In the genomic region with DNA sequence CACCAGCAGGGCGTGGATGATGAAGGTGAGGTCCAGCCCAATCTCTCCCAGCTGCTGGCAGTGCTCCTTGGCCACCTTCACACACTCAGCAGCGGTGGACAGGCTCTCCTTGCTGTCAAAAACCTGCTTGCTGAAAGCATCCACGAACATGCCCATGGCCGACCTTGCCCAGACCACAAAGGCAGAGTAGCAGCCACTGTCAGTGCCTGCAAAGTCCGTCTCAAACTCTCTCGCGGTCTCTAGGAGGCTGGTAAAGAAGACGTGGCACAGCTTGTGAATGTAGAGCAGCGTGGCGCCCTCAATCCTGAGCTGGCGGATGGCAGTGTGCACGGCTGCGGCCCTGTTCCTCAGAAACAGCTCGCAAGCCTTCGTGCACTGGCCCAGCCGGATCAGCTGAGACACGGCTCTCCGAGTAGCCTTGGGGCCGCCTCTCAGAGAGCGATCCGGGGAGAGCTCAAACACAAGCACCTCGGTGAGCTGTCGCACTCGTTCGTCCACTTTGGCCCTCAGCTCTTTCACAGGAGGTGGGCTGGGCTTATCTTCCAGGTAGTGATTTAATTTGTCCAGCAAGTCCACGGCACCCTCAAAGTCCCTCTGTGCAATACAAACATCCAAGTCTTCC, we compare ENCODE assay signal across 8 mouse cellular contexts. TPM values are rescaled to one million over a fixed set of nuclear protein-coding genes. Genes with fewer than 3 reads are reported as not detected.
DNase-seq lines count a peak whose midpoint lies in the region; ATAC-seq and TF ChIP-seq lines count a peak whose summit lies in the region.

No protein-coding gene starts in this region.

- 83% methylated on average over 26 of the region's 26 CpGs for WGBS in heart, embryonic 14.5 days
- WGBS in limb, embryonic 12.5 days = 86% methylated on average over 26 of the region's 26 CpGs
- WGBS in stomach, embryonic 15.5 days = 65% methylated on average over 26 of the region's 26 CpGs

- H3K4me3 ChIP-seq in heart, embryonic 14.5 days (ENCODE audit: control insufficient read depth in 1 of 2, insufficient read depth in 1 of 2, low read depth in 1 of 2, low read length in 2 of 2) = peak overlapping the region; percentile 87 to 88
- peak overlapping the region in 1 of 2 experiments; percentile 95; a peak in 3 of 4 replicates for H3K4me3 ChIP-seq in ES-E14 (ENCODE audit: insufficient read depth in 1 of 2, low read depth in 1 of 2, low read length in 2 of 2, poor library complexity in 1 of 2, severe bottlenecking in 1 of 2)
- peak overlapping the region; percentile 70 for H3K4me3 ChIP-seq in embryonic fibroblast, embryonic 13.5 days (ENCODE audit: insufficient read depth, low read length)
- H3K4me3 ChIP-seq in limb, embryonic 12.5 days (replicated peaks) = peak overlapping the region; percentile 97
- peak overlapping the region; percentile 91 for H3K4me3 ChIP-seq in stomach, embryonic 15.5 days (replicated peaks)

- peak overlapping the region; percentile 90 for H3K9ac ChIP-seq in heart, embryonic 14.5 days (ENCODE audit: low read length)
- 0 out of 2 replicates have a peak overlapping the region, but pooled peaks have one; percentile 5 for H3K9ac ChIP-seq in ES-E14 (ENCODE audit: insufficient read depth, low read depth, low read length, poor library complexity, severe bottlenecking)
- H3K9ac ChIP-seq in limb, embryonic 12.5 days (replicated peaks) = peak overlapping the region; percentile 89
- H3K9ac ChIP-seq in stomach, embryonic 15.5 days = no peak overlapping the region; the same call in 1 of the 2 replicates

- no peak for DNase-seq in heart, postnatal 25 days (ENCODE audit: low spot score)
- no peak for DNase-seq in ES-E14 (ENCODE audit: low read depth, low spot score)
- no peak for DNase-seq in cerebellum, adult 11 months

- H3K4me1 ChIP-seq in heart, embryonic 14.5 days (ENCODE audit: control insufficient read depth in 2 of 2, insufficient read depth in 2 of 2, low read length in 2 of 2) = peaks cover 10 to 24% of the 10 kb centered on the region in 2 experiments; a peak in 3 of 4 replicates
- H3K4me1 ChIP-seq in ES-E14 (ENCODE audit: control insufficient read depth in 2 of 2, insufficient read depth in 2 of 2, low read length in 2 of 2, poor library complexity in 1 of 2) = peaks cover 0 to 14% of the 10 kb centered on the region in 2 experiments; a peak in 2 of 4 replicates
- H3K4me1 ChIP-seq in embryonic fibroblast, embryonic 13.5 days (ENCODE audit: control insufficient read depth, insufficient read depth, low read length) = peaks cover 12% of the 10 kb centered on the region; the same call in 1 of the 2 replicates
- peaks cover 28% of the 10 kb centered on the region for H3K4me1 ChIP-seq in limb, embryonic 12.5 days (replicated peaks)
- peaks cover 24% of the 10 kb centered on the region for H3K4me1 ChIP-seq in stomach, embryonic 15.5 days

- no peak for TF ChIP-seq CTCF in embryonic fibroblast, embryonic 13.5 days (IDR thresholded peaks at IDR 0.05; ENCODE audit: borderline replicate concordance, insufficient read depth, low read length)

- H3K9me3 ChIP-seq in heart, embryonic 14.5 days (ENCODE audit: control insufficient read depth, low read length) = no peaks in the 10 kb centered on the region
- H3K9me3 ChIP-seq in ES-E14 (ENCODE audit: control insufficient read depth, insufficient read depth, low read depth, low read length) = no peaks in the 10 kb centered on the region
- no peaks in the 10 kb centered on the region for H3K9me3 ChIP-seq in limb, embryonic 12.5 days
- H3K9me3 ChIP-seq in stomach, embryonic 15.5 days = no peaks in the 10 kb centered on the region

- TF ChIP-seq POLR2A in embryonic fibroblast, embryonic 13.5 days (IDR thresholded peaks at IDR 0.05; ENCODE audit: low read depth, low read length) = no peak

- H3K27me3 ChIP-seq in heart, embryonic 14.5 days (ENCODE audit: control insufficient read depth, insufficient read depth, low read length) = no peaks in the 10 kb centered on the region
- no peaks in the 10 kb centered on the region for H3K27me3 ChIP-seq in limb, embryonic 12.5 days
- H3K27me3 ChIP-seq in stomach, embryonic 15.5 days (replicated peaks) = no peaks in the 10 kb centered on the region

- ATAC-seq in heart, embryonic 14.5 days (ENCODE audit: insufficient number of reproducible peaks, insufficient read depth, low FRiP score, low read depth) = no peak
- ATAC-seq in limb, embryonic 12.5 days (ENCODE audit: insufficient number of reproducible peaks, insufficient read depth, low FRiP score, low TSS enrichment, low read depth) = no peak
- no peak; the same call in 1 of the 2 replicates for ATAC-seq in stomach, embryonic 15.5 days (ENCODE audit: insufficient read depth, low FRiP score, low read depth)
- ATAC-seq in megakaryocyte-erythroid progenitor cell, adult 5-6 weeks (replicated peaks; ENCODE audit: low FRiP score, low TSS enrichment, poor library complexity, severe bottlenecking) = no peak

- intact Hi-C loops in heart, postnatal 25 days (cut with DNase I) = loop anchor here (2.0 to 5.0 kb wide), 3 partner anchors 53 to 139 kb away; partner anchors contain the start of genes Egln1 and Tsnax

- H3K27ac ChIP-seq in heart, embryonic 14.5 days (replicated peaks in 1 of 2; ENCODE audit: control insufficient read depth in 1 of 2, insufficient read depth in 1 of 2, low read depth in 2 of 2, low read length in 2 of 2) = peak overlapping the region in 1 of 2 experiments; percentile 82; a peak in 1 of 4 replicates
- H3K27ac ChIP-seq in ES-E14 (ENCODE audit: insufficient read depth, low read depth, low read length, poor library complexity, severe bottlenecking) = no peak overlapping the region
- H3K27ac ChIP-seq in embryonic fibroblast, embryonic 13.5 days (ENCODE audit: insufficient read depth, low read length) = no peak overlapping the region
- no peak overlapping the region for H3K27ac ChIP-seq in limb, embryonic 12.5 days
- H3K27ac ChIP-seq in stomach, embryonic 15.5 days = 0 out of 2 replicates have a peak overlapping the region, but pooled peaks have one; percentile 52

- peaks cover 54% of the 10 kb centered on the region for H3K36me3 ChIP-seq in heart, embryonic 14.5 days (ENCODE audit: control insufficient read depth, insufficient read depth, low read length)
- H3K36me3 ChIP-seq in ES-E14 (ENCODE audit: control insufficient read depth, insufficient read depth, low read length, poor library complexity, severe bottlenecking) = peaks cover 26% of the 10 kb centered on the region
- peaks cover 51% of the 10 kb centered on the region for H3K36me3 ChIP-seq in limb, embryonic 12.5 days
- peaks cover 30% of the 10 kb centered on the region for H3K36me3 ChIP-seq in stomach, embryonic 15.5 days

- H3K4me2 ChIP-seq in heart, embryonic 14.5 days (ENCODE audit: low read length) = peak overlapping the region; percentile 97
- H3K4me2 ChIP-seq in limb, embryonic 12.5 days = peak overlapping the region; percentile 99
- H3K4me2 ChIP-seq in stomach, embryonic 15.5 days = peak overlapping the region; percentile 97

- in situ Hi-C loops in ES-E14 (cut with MboI; ENCODE audit: low sequenced_read_pairs in 2 of 2, unreplicated experiment in 2 of 2) = no loop called here

RNA-seq across cellular contexts. Expression of gene Exoc8, which starts 1.4 kb away (rescaled TPM):
- 5.8 and 6.5 TPM in 2 replicates for polyA plus RNA-seq in heart, embryonic 14.5 days (2014; fragmentation: Nextera tagmentation; extraction: Ambion mirVana)
- total RNA-seq in heart, postnatal 25 days (2021) = 10 to 100 TPM; 18.9 to 19.2 TPM
- total RNA-seq in ES-E14 (2012; rRNA removed) = 12.8 and 16.8 TPM in 2 replicates
- polyA plus RNA-seq in embryonic fibroblast, embryonic 13.5 days (2011; ENCODE audit: insufficient read length, low read depth, missing spikeins) = 15.7 and 18.1 TPM in 2 replicates
- polyA plus RNA-seq in limb, embryonic 12.5 days (2016; fragmentation: Nextera tagmentation; extraction: Ambion mirVana) = 11.9 and 12.2 TPM in 2 replicates
- 8.8 and 8.9 TPM in 2 replicates for polyA plus RNA-seq in stomach, embryonic 15.5 days (2015; fragmentation: Nextera tagmentation; extraction: Ambion mirVana)
- 10.5 and 12.0 TPM in 2 replicates for total RNA-seq in megakaryocyte-erythroid progenitor cell, adult 5-6 weeks (2014; fragmentation: Nextera tagmentation)
- total RNA-seq in megakaryocyte-erythroid progenitor cell, adult 5-6 weeks (2017) = 11.8 and 14.8 TPM in 2 replicates

RNA-seq across cellular contexts. Expression of gene Sprtn, which starts 1.6 kb away (rescaled TPM):
- 6.5 and 6.8 TPM in 2 replicates for polyA plus RNA-seq in heart, embryonic 14.5 days (2014; fragmentation: Nextera tagmentation; extraction: Ambion mirVana)
- 10 to 100 TPM in 1 of 2 experiments, 1 to 10 TPM in 1; 9.5 to 12.2 TPM for total RNA-seq in heart, postnatal 25 days (2021)
- 10.7 and 16.8 TPM in 2 replicates for total RNA-seq in ES-E14 (2012; rRNA removed)
- 18.5 and 19.1 TPM in 2 replicates for polyA plus RNA-seq in embryonic fibroblast, embryonic 13.5 days (2011; ENCODE audit: insufficient read length, low read depth, missing spikeins)
- 9.9 and 11.9 TPM in 2 replicates for polyA plus RNA-seq in limb, embryonic 12.5 days (2016; fragmentation: Nextera tagmentation; extraction: Ambion mirVana)
- 9.6 and 9.9 TPM in 2 replicates for polyA plus RNA-seq in stomach, embryonic 15.5 days (2015; fragmentation: Nextera tagmentation; extraction: Ambion mirVana)
- total RNA-seq in megakaryocyte-erythroid progenitor cell, adult 5-6 weeks (2014; fragmentation: Nextera tagmentation) = 21.6 and 29.3 TPM in 2 replicates
- 21.5 and 21.7 TPM in 2 replicates for total RNA-seq in megakaryocyte-erythroid progenitor cell, adult 5-6 weeks (2017)

RNA-seq across cellular contexts. Expression of gene 2810004N23Rik, which starts 33.2 kb away (rescaled TPM):
- polyA plus RNA-seq in heart, embryonic 14.5 days (2014; fragmentation: Nextera tagmentation; extraction: Ambion mirVana) = 41.9 and 43.8 TPM in 2 replicates
- 10 to 100 TPM; 39.7 to 45.5 TPM for total RNA-seq in heart, postnatal 25 days (2021)
- total RNA-seq in ES-E14 (2012; rRNA removed) = 71.5 and 83.6 TPM in 2 replicates
- polyA plus RNA-seq in embryonic fibroblast, embryonic 13.5 days (2011; ENCODE audit: insufficient read length, low read depth, missing spikeins) = 29.6 and 32.6 TPM in 2 replicates
- polyA plus RNA-seq in limb, embryonic 12.5 days (2016; fragmentation: Nextera tagmentation; extraction: Ambion mirVana) = 61.1 and 62.4 TPM in 2 replicates
- 44.9 and 45.3 TPM in 2 replicates for polyA plus RNA-seq in stomach, embryonic 15.5 days (2015; fragmentation: Nextera tagmentation; extraction: Ambion mirVana)
- total RNA-seq in megakaryocyte-erythroid progenitor cell, adult 5-6 weeks (2014; fragmentation: Nextera tagmentation) = 55.2 and 62.5 TPM in 2 replicates
- total RNA-seq in megakaryocyte-erythroid progenitor cell, adult 5-6 weeks (2017) = 88.0 and 94.9 TPM in 2 replicates

RNA-seq across cellular contexts. Expression of gene Gnpat, which starts 33.3 kb away (rescaled TPM):
- polyA plus RNA-seq in heart, embryonic 14.5 days (2014; fragmentation: Nextera tagmentation; extraction: Ambion mirVana) = 115 and 117 TPM in 2 replicates
- total RNA-seq in heart, postnatal 25 days (2021) = 100 to 1,000 TPM; 168 to 181 TPM
- total RNA-seq in ES-E14 (2012; rRNA removed) = 102 and 136 TPM in 2 replicates
- 48.6 and 62.2 TPM in 2 replicates for polyA plus RNA-seq in embryonic fibroblast, embryonic 13.5 days (2011; ENCODE audit: insufficient read length, low read depth, missing spikeins)
- polyA plus RNA-seq in limb, embryonic 12.5 days (2016; fragmentation: Nextera tagmentation; extraction: Ambion mirVana) = 116 and 119 TPM in 2 replicates
- polyA plus RNA-seq in stomach, embryonic 15.5 days (2015; fragmentation: Nextera tagmentation; extraction: Ambion mirVana) = 84.0 and 85.7 TPM in 2 replicates
- 96.0 and 98.2 TPM in 2 replicates for total RNA-seq in megakaryocyte-erythroid progenitor cell, adult 5-6 weeks (2014; fragmentation: Nextera tagmentation)
- 51.5 and 55.6 TPM in 2 replicates for total RNA-seq in megakaryocyte-erythroid progenitor cell, adult 5-6 weeks (2017)

RNA-seq across cellular contexts. Expression of gene Egln1, which starts 53.0 kb away (rescaled TPM):
- polyA plus RNA-seq in heart, embryonic 14.5 days (2014; fragmentation: Nextera tagmentation; extraction: Ambion mirVana) = 25.5 and 26.0 TPM in 2 replicates
- 100 to 1,000 TPM; 272 to 278 TPM for total RNA-seq in heart, postnatal 25 days (2021)
- 13.1 and 15.8 TPM in 2 replicates for total RNA-seq in ES-E14 (2012; rRNA removed)
- polyA plus RNA-seq in embryonic fibroblast, embryonic 13.5 days (2011; ENCODE audit: insufficient read length, low read depth, missing spikeins) = 33.1 and 33.7 TPM in 2 replicates
- polyA plus RNA-seq in limb, embryonic 12.5 days (2016; fragmentation: Nextera tagmentation; extraction: Ambion mirVana) = 12.8 and 13.0 TPM in 2 replicates
- 14.0 and 15.2 TPM in 2 replicates for polyA plus RNA-seq in stomach, embryonic 15.5 days (2015; fragmentation: Nextera tagmentation; extraction: Ambion mirVana)
- total RNA-seq in megakaryocyte-erythroid progenitor cell, adult 5-6 weeks (2014; fragmentation: Nextera tagmentation) = 12.8 and 16.6 TPM in 2 replicates
- total RNA-seq in megakaryocyte-erythroid progenitor cell, adult 5-6 weeks (2017) = 11.7 and 13.6 TPM in 2 replicates
